In the genomic region with DNA sequence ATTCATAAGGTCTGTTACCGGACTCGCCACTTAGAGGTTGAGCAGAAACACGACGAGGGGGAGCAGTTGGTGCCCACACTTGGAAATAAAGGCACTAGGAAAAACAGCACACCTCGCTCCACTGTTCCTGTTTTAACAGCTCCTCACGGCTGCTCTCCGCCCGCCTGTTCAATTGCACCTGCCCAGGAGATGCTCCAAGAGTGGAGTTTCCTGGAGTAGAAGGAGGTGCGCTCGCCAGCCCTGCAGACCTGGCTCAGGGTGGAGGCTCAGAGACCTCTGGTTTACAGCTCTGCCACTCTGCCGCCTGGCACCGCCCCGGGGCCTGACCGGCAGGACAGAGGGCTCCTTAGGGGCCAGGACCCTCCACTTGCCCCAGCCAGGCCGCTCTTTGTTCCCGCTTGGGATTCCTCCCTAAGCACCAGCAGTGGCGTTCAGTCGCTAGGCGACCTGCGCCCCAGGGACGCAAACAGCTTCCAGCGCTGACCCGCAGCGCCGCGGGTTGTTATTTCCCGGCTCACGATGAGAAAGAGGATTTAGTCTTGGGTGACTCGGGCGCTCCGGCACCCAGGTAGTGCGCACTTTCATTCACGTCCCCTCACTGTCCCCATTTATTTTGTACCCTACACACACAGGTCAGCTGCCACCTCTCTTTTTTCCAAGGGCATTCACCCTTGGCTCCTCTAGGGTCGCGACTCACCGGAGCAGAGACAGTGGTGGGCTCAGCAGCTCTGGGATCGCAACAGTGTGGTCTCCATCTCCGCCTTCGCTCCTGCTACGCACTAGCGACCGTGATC, we compare ENCODE assay signal across 9 mouse cellular contexts. TPM values are rescaled to one million over a fixed set of nuclear protein-coding genes. Genes with fewer than 3 reads are reported as not detected.
DNase-seq lines count a peak whose midpoint lies in the region; ATAC-seq and TF ChIP-seq lines count a peak whose summit lies in the region.
"Had no signal": no experiment of that assay in that cellular context is flagged by ENCODE, and none has a peak within 500 bp of the region (broad histone marks: within the 10 kb centered on the region; RNA-seq: fewer than 3 reads in every experiment).

No protein-coding gene starts in this region.

- peak overlapping the region; percentile 91 for H3K4me2 ChIP-seq in heart, embryonic 12.5 days
- peak overlapping the region; percentile 89 for H3K4me2 ChIP-seq in hindbrain, postnatal 0 days (ENCODE audit: low read depth, low read length)
- peak overlapping the region; percentile 72 for H3K4me2 ChIP-seq in stomach, postnatal 0 days (replicated peaks; ENCODE audit: low read depth)

- H3K27me3 ChIP-seq in heart, embryonic 12.5 days (replicated peaks): peaks cover 40% of the 10 kb centered on the region
- no peaks in the 10 kb centered on the region for H3K27me3 ChIP-seq in Patski
- no peaks in the 10 kb centered on the region for H3K27me3 ChIP-seq in hindbrain, postnatal 0 days (ENCODE audit: insufficient read depth, low read length)
- peaks cover 37% of the 10 kb centered on the region for H3K27me3 ChIP-seq in midbrain, embryonic 10.5 days (ENCODE audit: low read depth, poor library complexity, severe bottlenecking)
- H3K27me3 ChIP-seq in stomach, postnatal 0 days (ENCODE audit: control insufficient read depth, insufficient read depth, low read length): peaks cover 5% of the 10 kb centered on the region; the same call in 1 of the 2 replicates

- no peaks in the 10 kb centered on the region for H3K9me3 ChIP-seq in heart, embryonic 12.5 days (replicated peaks)
- H3K9me3 ChIP-seq in hindbrain, postnatal 0 days (ENCODE audit: low read length): no peaks in the 10 kb centered on the region
- H3K9me3 ChIP-seq in midbrain, embryonic 10.5 days (replicated peaks): no peaks in the 10 kb centered on the region
- H3K9me3 ChIP-seq in stomach, postnatal 0 days (ENCODE audit: control insufficient read depth, low read length): no peaks in the 10 kb centered on the region

- H3K4me1 ChIP-seq in heart, embryonic 12.5 days (replicated peaks): peaks cover 4% of the 10 kb centered on the region; the same call in 1 of the 2 replicates
- no peaks in the 10 kb centered on the region for H3K4me1 ChIP-seq in hindbrain, postnatal 0 days (ENCODE audit: insufficient read depth, low read length)
- peaks cover 17% of the 10 kb centered on the region for H3K4me1 ChIP-seq in midbrain, embryonic 10.5 days
- no peaks in the 10 kb centered on the region for H3K4me1 ChIP-seq in stomach, postnatal 0 days (replicated peaks; ENCODE audit: control insufficient read depth, insufficient read depth)

- H3K4me3 ChIP-seq in heart, embryonic 12.5 days: peak overlapping the region; percentile 50
- H3K4me3 ChIP-seq in hindbrain, postnatal 0 days (ENCODE audit: low read length): peak overlapping the region; percentile 72
- peak overlapping the region; percentile 67 for H3K4me3 ChIP-seq in midbrain, embryonic 10.5 days
- peak overlapping the region; percentile 48 for H3K4me3 ChIP-seq in stomach, postnatal 0 days (ENCODE audit: low read depth, low read length)

- no peak for TF ChIP-seq CTCF in Patski (IDR thresholded peaks at IDR 0.05)
- TF ChIP-seq CTCF in hindbrain, postnatal 0 days (IDR thresholded peaks at IDR 0.05; ENCODE audit: low read depth): no peak
- no peak for TF ChIP-seq CTCF in stomach, postnatal 0 days (IDR thresholded peaks at IDR 0.05; ENCODE audit: low read depth)

- in situ Hi-C loops in Patski (cut with MboI; ENCODE audit: low pct_unique_long_range_greater_than_20kb): no loop called here

- intact Hi-C loops in heart, postnatal 25 days (cut with DNase I): no loop called here

- no peak for TF ChIP-seq EP300 in stomach, postnatal 0 days (optimal IDR thresholded peaks at IDR 0.05)

- no peaks in the 10 kb centered on the region for H3K36me3 ChIP-seq in heart, embryonic 12.5 days
- no peaks in the 10 kb centered on the region for H3K36me3 ChIP-seq in hindbrain, postnatal 0 days (ENCODE audit: insufficient read depth, low read length)
- no peaks in the 10 kb centered on the region for H3K36me3 ChIP-seq in midbrain, embryonic 10.5 days
- H3K36me3 ChIP-seq in stomach, postnatal 0 days (ENCODE audit: control insufficient read depth, insufficient read depth, low read length): no peaks in the 10 kb centered on the region

- ATAC-seq in heart, embryonic 12.5 days (ENCODE audit: insufficient number of reproducible peaks, low FRiP score): no peak
- ATAC-seq in Patski: peak; percentile 62
- ATAC-seq in hindbrain, postnatal 0 days: peak; percentile 71
- ATAC-seq in stomach, postnatal 0 days (ENCODE audit: low FRiP score, low TSS enrichment): no peak
- ATAC-seq in megakaryocyte-erythroid progenitor cell, adult 5-6 weeks (replicated peaks; ENCODE audit: low FRiP score, low TSS enrichment, poor library complexity, severe bottlenecking): no peak

- CTCF ChIA-PET in Patski (lab: Charles Lee): interaction anchor here (1.3 kb wide), 1 partner anchor 10 kb away, joined by 3 read pairs; no protein-coding TSS in a partner anchor

- no peak overlapping the region for H3K27ac ChIP-seq in heart, embryonic 12.5 days (ENCODE audit: poor library complexity, severe bottlenecking)
- peak overlapping the region; percentile 91 for H3K27ac ChIP-seq in hindbrain, postnatal 0 days
- H3K27ac ChIP-seq in midbrain, embryonic 10.5 days (replicated peaks): peak overlapping the region; percentile 77
- no peak overlapping the region for H3K27ac ChIP-seq in stomach, postnatal 0 days (replicated peaks)

- POLR2A ChIA-PET in Patski (lab: Charles Lee): no interaction called here

- H3K9ac ChIP-seq in heart, embryonic 12.5 days: 0 out of 2 replicates have a peak overlapping the region, but pooled peaks have one; percentile 50
- H3K9ac ChIP-seq in hindbrain, postnatal 0 days (replicated peaks; ENCODE audit: low read length): peak overlapping the region; percentile 78
- H3K9ac ChIP-seq in stomach, postnatal 0 days (ENCODE audit: low read length): peak overlapping the region; percentile 41; the same call in 1 of the 2 replicates

- WGBS in heart, embryonic 12.5 days: 2% methylated on average over 42 of the region's 42 CpGs
- under 1% methylated on average over 42 of the region's 42 CpGs for WGBS in hindbrain, postnatal 0 days
- under 1% methylated on average over 42 of the region's 42 CpGs for WGBS in midbrain, embryonic 10.5 days
- 1% methylated on average over 41 of the region's 42 CpGs for WGBS in stomach, postnatal 0 days

- DNase-seq in heart, postnatal 25 days (ENCODE audit: low spot score): no peak
- no peak for DNase-seq in Patski (ENCODE audit: low read depth, low spot score)
- DNase-seq in embryo, embryonic 11 days: peak; percentile 69
- peak; percentile 56 for DNase-seq in hindbrain, postnatal 0 days (ENCODE audit: low spot score)
- peak; percentile 72 for DNase-seq in midbrain, embryonic 10.5 days (ENCODE audit: low spot score)
- DNase-seq in stomach, postnatal 0 days (ENCODE audit: low spot score): peak; percentile 17

RNA-seq across cellular contexts. Expression of gene Elmod1, which starts 0.6 kb away (rescaled TPM):
- polyA plus RNA-seq in heart, embryonic 12.5 days (2016; fragmentation: Nextera tagmentation; extraction: Ambion mirVana): not detected in 2 replicates
- under 1 TPM; 0.10 to 0.22 TPM for total RNA-seq in heart, postnatal 25 days (2021)
- 11.4 TPM for polyA plus RNA-seq in Patski (2021)
- 67.3 and 80.5 TPM in 2 replicates for total RNA-seq in hindbrain, postnatal 0 days (2014; rRNA removed)
- polyA plus RNA-seq in hindbrain, postnatal 0 days (2015; fragmentation: Nextera tagmentation; extraction: Ambion mirVana): 22.0 and 25.0 TPM in 2 replicates
- 0.75 and 1.4 TPM in 2 replicates for polyA plus RNA-seq in midbrain, embryonic 10.5 days (2016; fragmentation: Nextera tagmentation; extraction: Ambion mirVana)
- polyA plus RNA-seq in stomach, postnatal 0 days (2015; fragmentation: Nextera tagmentation; extraction: Ambion mirVana): 9.2 and 10.5 TPM in 2 replicates
- not detected in 2 replicates for total RNA-seq in megakaryocyte-erythroid progenitor cell, adult 5-6 weeks (2014; fragmentation: Nextera tagmentation)
- not detected in 2 replicates for total RNA-seq in megakaryocyte-erythroid progenitor cell, adult 5-6 weeks (2017)
- total RNA-seq: hematopoietic stem cell, adult 5-6 weeks had no signal

Comparison
In these comparisons a context has a peak if more than half of its experiments do, and no peak if none do; other contexts are left out.
1. ATAC-seq: peak in Patski (single experiment) and hindbrain, postnatal 0 days (single experiment); none in heart, embryonic 12.5 days (single experiment), stomach, postnatal 0 days (single experiment) and megakaryocyte-erythroid progenitor cell, adult 5-6 weeks (single experiment).
2. H3K27ac ChIP-seq: peak in hindbrain, postnatal 0 days (single experiment) and midbrain, embryonic 10.5 days (single experiment); none in heart, embryonic 12.5 days (single experiment) and stomach, postnatal 0 days (single experiment).
3. DNase-seq: peak in embryo, embryonic 11 days (single experiment), hindbrain, postnatal 0 days (single experiment), midbrain, embryonic 10.5 days (single experiment) and stomach, postnatal 0 days (single experiment); none in heart, postnatal 25 days (single experiment) and Patski (single experiment).
4. Peak in every context shown above with its lines, with median percentiles within 50 percentile points of each other: H3K4me2 ChIP-seq, H3K4me3 ChIP-seq and H3K9ac ChIP-seq.